Mouse (Mus musculus) hindbrain, embryonic 13.5 days (tissue): ENCODE results near the gene Liph. TPM values are rescaled to one million over a fixed set of nuclear protein-coding genes. Genes with fewer than 3 reads are reported as not detected.
"Not testable (repeated sequence)": the region's sequence is repeated elsewhere in the genome, so short reads cannot be mapped to it uniquely, and the experiment has no call there.

Experiments
- ATAC-seq: fragments of 200-750 bp; cut with Nextera tagmentation; 2 replicates; pipeline ENCODE4 v1.8.0; 2017; ENCODE audit warnings: moderate TSS enrichment; ENCODE audit not compliant: low FRiP score
- H3K27ac ChIP-seq: fragments of 300-500 bp; sonication (generic); 2 replicates; pipeline ENCODE4 v1.5.1; 2015; ENCODE audit warnings: inconsistent platforms, mild to moderate bottlenecking, moderate library complexity
- H3K27me3 ChIP-seq: fragments of 300-500 bp; sonication (generic); 2 replicates; pipeline ENCODE4 v1.6.1; 2015; ENCODE audit warnings: mild to moderate bottlenecking, inconsistent platforms
- H3K36me3 ChIP-seq: fragments of 300-500 bp; sonication (generic); 2 replicates; pipeline ENCODE4 v1.6.1; 2015; ENCODE audit warnings: mild to moderate bottlenecking, inconsistent platforms
- H3K4me1 ChIP-seq: fragments of 300-500 bp; sonication (generic); replicated peaks from 2 replicates; pipeline ENCODE4 v1.6.1; 2015; ENCODE audit warnings: inconsistent platforms
- H3K4me2 ChIP-seq: fragments of 300-500 bp; sonication (generic); 2 replicates; pipeline ENCODE4 v1.6.1; 2015; ENCODE audit warnings: inconsistent platforms, mild to moderate bottlenecking, moderate library complexity
- H3K4me3 ChIP-seq: fragments of 300-500 bp; sonication (generic); 2 replicates; pipeline ENCODE4 v1.5.1; 2015; ENCODE audit warnings: mild to moderate bottlenecking, inconsistent platforms
- H3K9ac ChIP-seq: fragments of 300-500 bp; sonication (generic); 2 replicates; pipeline ENCODE4 v1.6.1; 2015; ENCODE audit warnings: mild to moderate bottlenecking, inconsistent platforms
- H3K9me3 ChIP-seq: fragments of 300-500 bp; sonication (generic); 2 replicates; pipeline ENCODE4 v1.6.1; 2016; ENCODE audit warnings: inconsistent platforms
- WGBS: fragments of 180-500 bp; shearing (Covaris S2); methylation state at CpG from one replicate; pipeline ENCODE4 v1.1.7; 2015; 5-methylcytosine and 5-hydroxymethylcytosine counted together
- polyA plus RNA-seq: library from polyadenylated mRNA; unstranded; fragments of >200 nt; fragmentation: Nextera tagmentation; extraction: Ambion mirVana; gene quantifications from 2 replicates; pipeline ENCODE4 v1.2.1, GENCODE M21; 2015

The Liph gene
- polyA plus RNA-seq, 1 experiment from 2014 or later = 0.47 TPM

- no peak for ATAC-seq
- Histone ChIP-seq H3K4me1 (no peaks in the 10 kb centered on the region), H3K4me3 (no peak overlapping the region), H3K9me3 (no peaks in the 10 kb centered on the region), H3K4me2 (no peak overlapping the region), H3K36me3 (no peaks in the 10 kb centered on the region), H3K27me3 (no peaks in the 10 kb centered on the region), H3K9ac (no peak overlapping the region), H3K27ac (no peak overlapping the region)
- 66% methylated on average over 5 of the region's 5 CpGs for WGBS
Measured at GRCm38 (mm10) chr16:21969874-21970273, 25.6 kb downstream of the Liph start.

DNA sequence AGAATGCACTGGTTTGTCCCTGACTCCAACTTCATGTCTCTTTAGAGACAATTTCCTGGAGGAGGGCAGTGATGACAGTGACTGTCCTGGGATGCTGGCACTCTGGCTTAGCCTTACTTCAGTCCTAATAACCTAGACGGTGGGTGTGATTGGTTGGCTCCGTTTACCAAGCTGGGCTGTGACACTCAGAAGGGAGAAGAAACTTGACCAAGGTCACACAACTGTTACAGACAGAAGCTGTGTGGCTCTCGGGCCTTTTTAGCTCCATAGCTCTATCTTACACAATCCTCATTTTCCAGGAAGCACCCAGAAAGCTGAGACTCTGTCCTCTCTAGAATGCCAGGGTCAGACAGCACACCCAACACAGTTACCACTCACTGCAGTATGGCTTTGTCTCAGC, 29.9 kb downstream of the Liph start:
- Histone ChIP-seq H3K4me2 (no peak overlapping the region), H3K27ac (no peak overlapping the region), H3K4me1 (no peaks in the 10 kb centered on the region), H3K9me3 (no peaks in the 10 kb centered on the region), H3K9ac (no peak overlapping the region), H3K36me3 (no peaks in the 10 kb centered on the region), H3K27me3 (no peaks in the 10 kb centered on the region), H3K4me3 (no peak overlapping the region)
- 82% methylated on average over 3 of the region's 3 CpGs for WGBS
- ATAC-seq = no peak

- H3K27ac ChIP-seq = no peak overlapping the region
- H3K27me3 ChIP-seq = no peaks in the 10 kb centered on the region; the same call in 1 of the 2 replicates
- H3K4me2 ChIP-seq = no peak overlapping the region
- H3K9ac ChIP-seq = no peak overlapping the region
- H3K9me3 ChIP-seq = no peaks in the 10 kb centered on the region
- H3K4me3 ChIP-seq = no peak overlapping the region
- WGBS = 85% methylated on average over 12 of the region's 12 CpGs
- no peaks in the 10 kb centered on the region for H3K36me3 ChIP-seq
- no peaks in the 10 kb centered on the region for H3K4me1 ChIP-seq
- no peak for ATAC-seq
Measured at GRCm38 (mm10) chr16:21955591-21955990, 39.9 kb downstream of the Liph start.

- WGBS = 1% methylated on average over 56 of the region's 63 CpGs
- Histone ChIP-seq H3K27me3 (no peaks in the 10 kb centered on the region; the same call in 1 of the 2 replicates), H3K27ac (peak within 1 kb of the TSS; percentile 70), H3K4me2 (peak within 1 kb of the TSS; percentile 72), H3K9me3 (no peaks in the 10 kb centered on the region), H3K36me3 (no peaks in the 10 kb centered on the region), H3K4me3 (peak within 1 kb of the TSS; percentile 62), H3K9ac (peak within 1 kb of the TSS; percentile 78), H3K4me1 (peaks cover 19% of the 10 kb centered on the region)
- peak; percentile 97 for ATAC-seq
Measured at GRCm38 (mm10) chr16:21946761-21947715, 48.4 kb downstream of the Liph start, which contains the start of gene Tmem41a. Tmem41a (minus strand) TSS chr16:21947552.

- Histone ChIP-seq H3K27ac (no peak overlapping the region), H3K36me3 (peaks cover 87% of the 10 kb centered on the region), H3K9ac (no peak overlapping the region), H3K4me3 (no peak overlapping the region), H3K4me1 (no peaks in the 10 kb centered on the region), H3K27me3 (no peaks in the 10 kb centered on the region), H3K9me3 (no peaks in the 10 kb centered on the region), H3K4me2 (no peak overlapping the region)
- no peak for ATAC-seq
- 87% methylated on average over 13 of the region's 13 CpGs for WGBS
Measured at GRCm38 (mm10) chr16:21928471-21928870, 67.0 kb downstream of the Liph start.

DNA sequence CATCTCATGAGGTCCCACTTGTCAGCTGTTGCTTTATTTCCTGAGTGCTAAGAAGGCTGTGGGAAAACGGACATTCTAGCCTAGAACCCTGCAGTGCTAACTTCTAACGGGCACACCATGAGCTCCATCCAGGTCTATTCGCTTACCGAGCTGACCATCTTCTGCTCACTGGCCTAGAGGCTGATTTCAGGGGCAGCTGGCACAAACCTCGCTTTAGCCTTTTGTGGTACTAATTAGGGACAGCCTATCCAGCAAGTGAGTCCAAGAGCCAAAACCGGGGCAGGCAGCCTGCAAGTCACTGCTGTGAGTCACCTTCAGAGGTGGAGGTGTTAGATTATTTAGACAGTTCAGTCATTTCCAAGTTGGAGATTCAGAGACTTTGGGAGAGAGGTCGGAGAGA, 78.8 kb downstream of the Liph start:
- no peak overlapping the region for H3K4me3 ChIP-seq
- no peak for ATAC-seq
- no peaks in the 10 kb centered on the region for H3K9me3 ChIP-seq
- no peaks in the 10 kb centered on the region for H3K4me1 ChIP-seq
- H3K27ac ChIP-seq = no peak overlapping the region
- no peak overlapping the region for H3K9ac ChIP-seq
- H3K4me2 ChIP-seq = no peak overlapping the region
- no peaks in the 10 kb centered on the region for H3K27me3 ChIP-seq
- peaks cover 87% of the 10 kb centered on the region for H3K36me3 ChIP-seq
- 76% methylated on average over 7 of the region's 7 CpGs for WGBS

GRCm38 (mm10) chr16:21913347-21913746, 82.1 kb downstream of the Liph start:
- H3K4me3 ChIP-seq = no peak overlapping the region
- no peak overlapping the region for H3K27ac ChIP-seq
- no peak overlapping the region for H3K4me2 ChIP-seq
- H3K36me3 ChIP-seq = peaks cover 90% of the 10 kb centered on the region
- H3K4me1 ChIP-seq = no peaks in the 10 kb centered on the region
- ATAC-seq = no peak
- no peaks in the 10 kb centered on the region for H3K27me3 ChIP-seq
- WGBS = 94% methylated on average over 6 of the region's 6 CpGs
- no peak overlapping the region for H3K9ac ChIP-seq
- no peaks in the 10 kb centered on the region for H3K9me3 ChIP-seq

DNA sequence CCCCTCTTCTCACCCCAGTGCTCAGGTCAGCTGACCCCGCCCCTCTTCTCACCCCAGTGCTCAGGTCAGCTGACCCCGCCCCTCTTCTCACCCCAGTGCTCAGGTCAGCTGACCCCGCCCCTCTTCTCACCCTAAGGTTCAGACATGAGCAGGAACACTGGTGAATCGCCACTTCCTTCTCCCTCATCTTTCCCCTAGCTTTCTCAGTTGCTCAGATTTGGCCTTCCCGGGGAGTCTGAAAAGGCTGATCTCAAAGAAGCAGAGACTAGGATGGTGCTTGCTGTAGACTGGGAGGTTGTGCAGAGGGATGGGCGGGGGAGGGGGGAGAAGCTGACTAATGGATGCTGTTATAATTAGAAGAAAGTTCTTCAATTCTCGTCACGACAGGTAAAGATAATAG, 86.6 kb downstream of the Liph start:
- H3K9ac ChIP-seq, H3K9me3 ChIP-seq, H3K27ac ChIP-seq, H3K4me1 ChIP-seq, ATAC-seq, H3K27me3 ChIP-seq, H3K4me2 ChIP-seq, H3K4me3 ChIP-seq: not testable (repeated sequence)
- WGBS = 31% methylated on average over 7 of the region's 8 CpGs
- H3K36me3 ChIP-seq = peaks cover 90% of the 10 kb centered on the region

DNA sequence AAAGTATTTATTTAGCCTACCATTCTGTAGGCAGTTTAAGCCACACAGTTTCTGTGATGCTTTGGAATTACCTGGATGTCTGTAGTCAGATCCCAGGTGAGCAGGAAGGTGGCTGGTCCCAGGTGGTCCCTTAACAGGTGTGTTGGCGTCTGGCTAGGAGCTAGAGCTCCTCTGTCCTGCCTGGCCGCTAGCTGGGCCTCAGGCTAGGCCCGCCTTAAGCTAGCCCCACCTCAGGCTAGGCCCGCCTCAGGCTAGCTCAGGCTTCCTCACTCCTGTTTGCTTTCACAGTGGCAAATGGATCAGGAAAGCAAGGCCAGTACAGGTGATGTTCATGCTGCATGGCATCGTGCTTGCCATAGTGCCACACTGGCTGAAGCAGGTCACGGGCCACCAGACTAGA, 88.6 kb downstream of the Liph start:
- H3K4me3 ChIP-seq = no peak overlapping the region
- peaks cover 76% of the 10 kb centered on the region for H3K36me3 ChIP-seq
- H3K9ac ChIP-seq = no peak overlapping the region
- H3K27ac ChIP-seq = no peak overlapping the region
- 92% methylated on average over 6 of the region's 6 CpGs for WGBS
- no peaks in the 10 kb centered on the region for H3K27me3 ChIP-seq
- 0 out of 2 replicates have a peak, but pooled peaks have one; percentile 21 for ATAC-seq
- no peaks in the 10 kb centered on the region for H3K4me1 ChIP-seq
- no peaks in the 10 kb centered on the region for H3K9me3 ChIP-seq
- H3K4me2 ChIP-seq = no peak overlapping the region

- Histone ChIP-seq H3K27me3 (no peaks in the 10 kb centered on the region), H3K4me1 (no peaks in the 10 kb centered on the region), H3K9me3 (no peaks in the 10 kb centered on the region), H3K9ac (no peak overlapping the region), H3K27ac (no peak overlapping the region), H3K4me2 (no peak overlapping the region), H3K4me3 (no peak overlapping the region), H3K36me3 (peaks cover 68% of the 10 kb centered on the region)
- 91% methylated on average over 7 of the region's 7 CpGs for WGBS
- ATAC-seq = no peak
Measured at GRCm38 (mm10) chr16:21905996-21906395, 89.5 kb downstream of the Liph start.

GRCm38 (mm10) chr16:21904636-21905035, 90.8 kb downstream of the Liph start:
- Histone ChIP-seq H3K36me3 (peaks cover 57% of the 10 kb centered on the region), H3K4me3 (no peak overlapping the region), H3K4me1 (no peaks in the 10 kb centered on the region), H3K27ac (no peak overlapping the region), H3K9me3 (no peaks in the 10 kb centered on the region), H3K27me3 (no peaks in the 10 kb centered on the region), H3K9ac (no peak overlapping the region), H3K4me2 (no peak overlapping the region)
- ATAC-seq = no peak
- WGBS = 89% methylated on average over 10 of the region's 10 CpGs
